Mouse (Mus musculus) liver, adult 2 months (tissue): ENCODE measurements around the gene Ipo9.

Experiments used
- CTCF ChIP-seq: fragments of 200-500 bp; IDR thresholded peaks from 2 replicates; pipeline ENCODE4 v1.5.1; 2011; ENCODE audit warnings: low read depth, low read length, control low read depth
- POLR2A ChIP-seq: fragments of 200-500 bp; IDR thresholded peaks from 2 replicates; pipeline ENCODE4 v1.6.1; 2011; ENCODE audit warnings: low read length, control low read depth; ENCODE audit not compliant: insufficient read depth; ENCODE audit errors: extremely low read depth

GRCm38 (mm10) chr1:135346891-135347290 is 83.4 kb downstream of the Ipo9 start:
- TF ChIP-seq POLR2A (no peak), CTCF (no peak)
